Mouse (Mus musculus): ENCODE measurements around the gene Gm20532. TPM values are rescaled to one million over a fixed set of nuclear protein-coding genes. Genes with fewer than 3 reads are reported as not detected.

Gm20532 gene
- polyA plus RNA-seq, 1 experiment from 2014 or later: not detected

DNA sequence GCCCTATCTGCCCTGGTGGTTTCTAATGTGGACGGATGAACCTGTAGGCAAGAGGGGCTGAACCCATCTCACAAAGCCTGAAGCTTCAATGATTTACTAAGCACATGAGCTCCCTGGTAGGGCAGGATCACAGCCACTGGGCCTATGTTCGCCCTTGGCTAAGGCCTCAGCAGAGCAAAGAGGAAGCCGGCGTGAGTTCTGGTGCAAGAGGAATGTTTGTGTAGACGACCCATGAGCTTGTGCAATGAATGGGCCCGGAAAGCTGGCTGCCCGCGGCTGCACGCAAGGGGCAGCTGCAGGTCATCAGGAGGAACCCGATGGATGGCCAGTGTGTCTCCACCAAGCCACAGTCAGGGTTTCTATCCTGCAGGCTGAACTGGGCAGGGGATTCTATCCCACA lies 36.6 kb upstream of the Gm20532 start:
- H3K4me3 ChIP-seq (ENCODE audit: low read depth, low read length): no peak overlapping the region
- H3K9me3 ChIP-seq (ENCODE audit: control insufficient read depth, low read length): no peaks in the 10 kb centered on the region
- ATAC-seq (ENCODE audit: low FRiP score) (no peak), DNase-seq (ENCODE audit: low spot score) (no peak)
- peaks cover 7% of the 10 kb centered on the region; the same call in 1 of the 2 replicates for H3K4me1 ChIP-seq (replicated peaks; ENCODE audit: control insufficient read depth, insufficient read depth, low read length)
- 80% methylated on average over 10 of the region's 10 CpGs for WGBS
- no peaks in the 10 kb centered on the region for H3K27me3 ChIP-seq (ENCODE audit: control insufficient read depth, insufficient read depth, low read length)
- H3K36me3 ChIP-seq (ENCODE audit: control insufficient read depth, insufficient read depth, low read length): no peaks in the 10 kb centered on the region
- H3K4me2 ChIP-seq (replicated peaks; ENCODE audit: low read depth, low read length): no peak overlapping the region
- no peak overlapping the region for H3K9ac ChIP-seq (ENCODE audit: low read depth, low read length)
- H3K27ac ChIP-seq (ENCODE audit: low read depth, low read length): no peak overlapping the region

DNA sequence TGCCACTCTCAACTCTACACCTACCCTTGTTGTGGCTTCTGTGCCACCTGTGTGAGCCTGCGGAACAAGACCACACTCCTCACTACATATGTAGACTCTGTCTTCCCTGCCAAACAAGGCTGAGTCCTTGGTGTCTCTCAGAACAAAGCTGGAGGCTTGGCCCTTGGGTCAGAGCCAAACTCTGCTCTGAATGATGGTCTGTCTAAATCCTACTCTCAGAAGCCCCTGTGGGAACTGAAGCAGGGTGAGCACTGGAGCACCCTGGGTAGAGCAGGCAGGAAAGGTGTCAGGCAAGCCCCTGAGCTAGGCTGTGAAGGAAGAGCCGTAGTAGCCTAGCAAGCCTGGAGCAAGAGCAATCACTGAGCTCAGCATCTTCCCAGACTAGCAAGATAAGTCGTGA lies 36.2 kb upstream of the Gm20532 start:
- H3K4me2 ChIP-seq (replicated peaks; ENCODE audit: low read depth, low read length): no peak overlapping the region
- no peak overlapping the region for H3K27ac ChIP-seq (ENCODE audit: low read depth, low read length)
- ATAC-seq (ENCODE audit: low FRiP score): no peak
- no peak overlapping the region for H3K4me3 ChIP-seq (ENCODE audit: low read depth, low read length)
- H3K9me3 ChIP-seq (ENCODE audit: control insufficient read depth, low read length): no peaks in the 10 kb centered on the region
- no peak overlapping the region for H3K9ac ChIP-seq (ENCODE audit: low read depth, low read length)
- WGBS: 79% methylated on average over 3 of the region's 3 CpGs
- DNase-seq (ENCODE audit: low spot score): no peak
- peaks cover 7% of the 10 kb centered on the region; the same call in 1 of the 2 replicates for H3K4me1 ChIP-seq (replicated peaks; ENCODE audit: control insufficient read depth, insufficient read depth, low read length)
- no peaks in the 10 kb centered on the region for H3K36me3 ChIP-seq (ENCODE audit: control insufficient read depth, insufficient read depth, low read length)
- H3K27me3 ChIP-seq (ENCODE audit: control insufficient read depth, insufficient read depth, low read length): no peaks in the 10 kb centered on the region

DNA sequence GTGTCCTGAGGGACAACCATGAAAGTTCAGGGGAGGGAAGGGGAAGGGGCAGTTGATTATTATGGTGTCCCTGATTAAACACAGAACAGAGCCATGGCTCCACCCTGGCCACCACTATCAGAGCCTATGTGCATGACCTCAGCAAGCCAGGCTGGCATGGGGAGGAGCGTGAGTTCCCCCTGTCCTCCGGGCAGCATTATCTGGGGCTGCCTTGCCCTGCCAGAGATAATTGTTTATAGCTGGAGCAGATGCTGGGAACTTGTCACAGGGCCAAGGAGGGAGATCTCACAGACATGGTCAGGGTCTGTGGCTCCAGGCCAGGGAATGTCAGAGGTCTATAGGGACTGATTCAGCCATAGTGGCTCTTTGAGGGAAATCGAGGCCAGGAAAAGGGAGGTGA lies 35.7 kb upstream of the Gm20532 start:
- H3K27ac ChIP-seq (ENCODE audit: low read depth, low read length): no peak overlapping the region
- peaks cover 7% of the 10 kb centered on the region; the same call in 1 of the 2 replicates for H3K4me1 ChIP-seq (replicated peaks; ENCODE audit: control insufficient read depth, insufficient read depth, low read length)
- no peaks in the 10 kb centered on the region for H3K36me3 ChIP-seq (ENCODE audit: control insufficient read depth, insufficient read depth, low read length)
- H3K4me3 ChIP-seq (ENCODE audit: low read depth, low read length): no peak overlapping the region
- ATAC-seq (ENCODE audit: low FRiP score): no peak
- no peak overlapping the region for H3K4me2 ChIP-seq (replicated peaks; ENCODE audit: low read depth, low read length)
- DNase-seq (ENCODE audit: low spot score): no peak
- no peaks in the 10 kb centered on the region for H3K9me3 ChIP-seq (ENCODE audit: control insufficient read depth, low read length)
- WGBS: 93% methylated on average over 3 of the region's 3 CpGs
- no peaks in the 10 kb centered on the region for H3K27me3 ChIP-seq (ENCODE audit: control insufficient read depth, insufficient read depth, low read length)
- H3K9ac ChIP-seq (ENCODE audit: low read depth, low read length): no peak overlapping the region

- WGBS: 78% methylated on average over 8 of the region's 8 CpGs
- H3K4me2 ChIP-seq (replicated peaks; ENCODE audit: low read depth, low read length): no peak overlapping the region
- H3K9ac ChIP-seq (ENCODE audit: low read depth, low read length): no peak overlapping the region
- no peak overlapping the region for H3K4me3 ChIP-seq (ENCODE audit: low read depth, low read length)
- no peak overlapping the region for H3K27ac ChIP-seq (ENCODE audit: low read depth, low read length)
- no peaks in the 10 kb centered on the region for H3K27me3 ChIP-seq (ENCODE audit: control insufficient read depth, insufficient read depth, low read length)
- H3K4me1 ChIP-seq (replicated peaks; ENCODE audit: control insufficient read depth, insufficient read depth, low read length): peaks cover 7% of the 10 kb centered on the region; the same call in 1 of the 2 replicates
- ATAC-seq (ENCODE audit: low FRiP score): no peak
- no peaks in the 10 kb centered on the region for H3K9me3 ChIP-seq (ENCODE audit: control insufficient read depth, low read length)
- no peak for DNase-seq (ENCODE audit: low spot score)
- H3K36me3 ChIP-seq (ENCODE audit: control insufficient read depth, insufficient read depth, low read length): no peaks in the 10 kb centered on the region
Observed at GRCm38 (mm10) chr2:26551446-26551845, 35.0 kb upstream of the Gm20532 start.

- Histone ChIP-seq H3K4me2 (replicated peaks; ENCODE audit: low read depth, low read length) (no peak overlapping the region), H3K4me3 (ENCODE audit: low read depth, low read length) (no peak overlapping the region), H3K27ac (ENCODE audit: low read depth, low read length) (no peak overlapping the region), H3K9ac (ENCODE audit: low read depth, low read length) (no peak overlapping the region), H3K36me3 (ENCODE audit: control insufficient read depth, insufficient read depth, low read length) (no peaks in the 10 kb centered on the region), H3K27me3 (ENCODE audit: control insufficient read depth, insufficient read depth, low read length) (no peaks in the 10 kb centered on the region), H3K4me1 (replicated peaks; ENCODE audit: control insufficient read depth, insufficient read depth, low read length) (peaks cover 7% of the 10 kb centered on the region; the same call in 1 of the 2 replicates), H3K9me3 (ENCODE audit: control insufficient read depth, low read length) (no peaks in the 10 kb centered on the region)
- DNase-seq (ENCODE audit: low spot score) (no peak), ATAC-seq (ENCODE audit: low FRiP score) (no peak)
- WGBS: 90% methylated on average over 2 of the region's 2 CpGs
Observed at GRCm38 (mm10) chr2:26552066-26552465, 34.4 kb upstream of the Gm20532 start.

DNA sequence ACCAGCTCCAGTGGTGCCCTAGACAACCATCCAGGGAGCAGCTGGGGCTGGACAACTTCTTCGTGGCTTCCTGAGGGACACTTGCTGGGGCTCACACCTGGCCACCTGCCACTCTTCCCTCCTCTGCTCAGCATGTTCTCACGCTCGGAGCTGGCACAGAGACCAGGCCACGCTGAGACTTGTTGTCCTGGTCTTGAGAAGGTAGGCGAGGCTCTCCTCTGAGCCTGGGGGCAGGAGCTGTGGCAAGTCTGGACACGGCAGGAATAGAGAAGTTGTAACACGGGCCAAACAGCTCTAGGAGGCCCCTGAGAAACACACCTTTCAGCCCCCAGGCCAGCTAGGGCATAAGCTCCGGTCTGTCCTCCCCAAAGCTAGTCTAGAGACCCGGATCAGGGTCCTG lies 32.5 kb upstream of the Gm20532 start:
- Histone ChIP-seq H3K4me2 (replicated peaks; ENCODE audit: low read depth, low read length) (no peak overlapping the region), H3K4me3 (ENCODE audit: low read depth, low read length) (no peak overlapping the region), H3K27me3 (ENCODE audit: control insufficient read depth, insufficient read depth, low read length) (no peaks in the 10 kb centered on the region), H3K9ac (ENCODE audit: low read depth, low read length) (no peak overlapping the region), H3K4me1 (replicated peaks; ENCODE audit: control insufficient read depth, insufficient read depth, low read length) (no peaks in the 10 kb centered on the region), H3K36me3 (ENCODE audit: control insufficient read depth, insufficient read depth, low read length) (no peaks in the 10 kb centered on the region), H3K27ac (ENCODE audit: low read depth, low read length) (no peak overlapping the region), H3K9me3 (ENCODE audit: control insufficient read depth, low read length) (no peaks in the 10 kb centered on the region)
- WGBS: 85% methylated on average over 9 of the region's 9 CpGs
- DNase-seq (ENCODE audit: low spot score): no peak
- no peak for ATAC-seq (ENCODE audit: low FRiP score)

DNA sequence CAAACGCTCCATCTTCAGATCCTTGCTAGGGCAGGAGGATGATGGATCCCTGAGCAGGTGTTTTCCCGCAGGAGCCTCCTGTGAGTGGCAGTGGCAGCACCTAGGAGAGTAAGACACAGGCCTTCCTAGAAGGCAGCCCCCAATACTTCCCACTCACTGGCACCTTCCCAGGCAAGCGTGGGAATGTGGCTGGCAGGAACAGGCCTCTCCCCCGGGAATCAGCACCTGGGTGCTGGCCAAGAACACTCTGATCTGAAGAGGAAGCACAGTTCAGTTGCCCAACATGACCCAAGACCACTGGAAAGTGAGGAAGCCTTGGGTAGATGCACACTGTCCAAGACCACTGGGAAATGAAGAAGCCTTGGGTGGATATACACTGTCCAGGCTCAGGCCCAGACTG lies 31.4 kb upstream of the Gm20532 start:
- DNase-seq (ENCODE audit: low spot score): no peak
- Histone ChIP-seq H3K9me3 (ENCODE audit: control insufficient read depth, low read length) (no peaks in the 10 kb centered on the region), H3K4me3 (ENCODE audit: low read depth, low read length) (no peak overlapping the region), H3K27me3 (ENCODE audit: control insufficient read depth, insufficient read depth, low read length) (no peaks in the 10 kb centered on the region), H3K4me2 (replicated peaks; ENCODE audit: low read depth, low read length) (no peak overlapping the region), H3K27ac (ENCODE audit: low read depth, low read length) (no peak overlapping the region), H3K9ac (ENCODE audit: low read depth, low read length) (no peak overlapping the region), H3K36me3 (ENCODE audit: control insufficient read depth, insufficient read depth, low read length) (no peaks in the 10 kb centered on the region), H3K4me1 (replicated peaks; ENCODE audit: control insufficient read depth, insufficient read depth, low read length) (no peaks in the 10 kb centered on the region)
- ATAC-seq (ENCODE audit: low FRiP score): no peak
- WGBS: 79% methylated on average over 4 of the region's 4 CpGs

DNA sequence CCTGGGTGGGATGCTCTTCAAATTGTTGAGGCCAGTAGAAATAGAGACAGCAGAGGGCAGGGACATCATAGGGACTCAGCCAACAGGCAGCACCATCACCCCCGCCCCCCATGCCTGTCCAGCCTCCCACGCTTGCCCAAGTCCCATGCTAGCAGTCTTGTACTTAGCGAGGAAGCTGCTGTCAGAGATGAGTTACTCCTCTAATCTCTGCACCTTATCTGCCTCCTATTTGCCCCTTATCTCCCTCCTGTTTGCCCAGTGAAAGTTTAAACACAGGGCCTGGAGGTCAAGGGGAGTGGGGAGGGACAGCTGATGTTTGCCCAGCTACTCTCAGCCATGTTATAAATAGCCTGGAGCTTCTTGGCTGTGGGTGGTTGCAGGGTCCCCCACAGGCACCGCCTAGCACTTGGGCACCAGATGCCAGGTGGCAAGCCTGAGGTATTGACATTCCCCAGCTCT lies 29.9 kb upstream of the Gm20532 start:
- no peak overlapping the region for H3K9ac ChIP-seq (ENCODE audit: low read depth, low read length)
- H3K9me3 ChIP-seq (ENCODE audit: control insufficient read depth, low read length): no peaks in the 10 kb centered on the region
- H3K27me3 ChIP-seq (ENCODE audit: control insufficient read depth, insufficient read depth, low read length): no peaks in the 10 kb centered on the region
- ATAC-seq (ENCODE audit: low FRiP score) (no peak), DNase-seq (ENCODE audit: low spot score) (no peak)
- no peak overlapping the region for H3K4me2 ChIP-seq (replicated peaks; ENCODE audit: low read depth, low read length)
- no peak overlapping the region for H3K27ac ChIP-seq (ENCODE audit: low read depth, low read length)
- whole genome bisulfite sequencing: 73% methylated on average over 4 of the region's 4 CpGs
- 0 out of 2 replicates have a peak, but pooled peaks cover 4% of the 10 kb centered on the region for H3K4me1 ChIP-seq (replicated peaks; ENCODE audit: control insufficient read depth, insufficient read depth, low read length)
- H3K4me3 ChIP-seq (ENCODE audit: low read depth, low read length): no peak overlapping the region
- H3K36me3 ChIP-seq (ENCODE audit: control insufficient read depth, insufficient read depth, low read length): no peaks in the 10 kb centered on the region

DNA sequence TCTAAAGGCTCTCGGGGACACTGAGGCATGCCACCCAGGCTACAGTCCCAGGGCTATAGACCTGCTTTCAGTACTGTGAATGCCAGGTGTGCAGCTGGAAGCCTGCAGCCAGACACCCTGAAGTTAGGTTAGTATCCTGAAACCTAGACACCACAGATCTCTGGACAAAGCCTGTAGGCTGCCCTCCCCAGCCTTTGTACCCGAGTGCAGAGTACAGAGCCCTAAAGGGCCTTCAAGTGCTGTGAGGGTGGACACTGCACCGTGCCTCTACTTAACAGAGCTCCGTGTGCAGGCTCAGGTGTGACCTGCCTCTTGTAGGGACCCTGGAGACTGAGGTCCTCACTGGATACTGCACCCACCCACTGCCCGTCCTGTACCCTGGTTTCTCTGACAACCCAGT lies 25.9 kb upstream of the Gm20532 start:
- H3K9ac ChIP-seq (ENCODE audit: low read depth, low read length): no peak overlapping the region
- ATAC-seq (ENCODE audit: low FRiP score): no peak
- no peak overlapping the region for H3K4me3 ChIP-seq (ENCODE audit: low read depth, low read length)
- H3K27ac ChIP-seq (ENCODE audit: low read depth, low read length): no peak overlapping the region
- no peak for DNase-seq (ENCODE audit: low spot score)
- no peaks in the 10 kb centered on the region for H3K36me3 ChIP-seq (ENCODE audit: control insufficient read depth, insufficient read depth, low read length)
- H3K27me3 ChIP-seq (ENCODE audit: control insufficient read depth, insufficient read depth, low read length): no peaks in the 10 kb centered on the region
- 77% methylated on average over 5 of the region's 5 CpGs for WGBS
- H3K4me1 ChIP-seq (replicated peaks; ENCODE audit: control insufficient read depth, insufficient read depth, low read length): 0 out of 2 replicates have a peak, but pooled peaks cover 4% of the 10 kb centered on the region
- no peaks in the 10 kb centered on the region for H3K9me3 ChIP-seq (ENCODE audit: control insufficient read depth, low read length)
- no peak overlapping the region for H3K4me2 ChIP-seq (replicated peaks; ENCODE audit: low read depth, low read length)

All from hindbrain, embryonic 11.5 days (tissue).